Mouse (Mus musculus) megakaryocyte, embryonic 14.5 days (primary cell): Measurements from ENCODE around the gene Cnmd.

Experiments used
- FLI1 ChIP-seq: IDR thresholded peaks from 2 replicates; pipeline ENCODE4 v1.6.1; 2012; ENCODE audit warnings: low read length, inconsistent platforms, mixed read lengths
- GATA1 ChIP-seq: IDR thresholded peaks from 3 replicates; pipeline ENCODE4 v1.6.1; 2012; ENCODE audit warnings: mixed read lengths, low read length, inconsistent platforms, borderline replicate concordance

- no peak for TF ChIP-seq FLI1
- no peak for TF ChIP-seq GATA1
Observed at GRCm38 (mm10) chr14:79701606-79702005, 39.6 kb upstream of the Cnmd start.
